Mouse (Mus musculus) stomach, embryonic 14.5 days (tissue): Measurements from ENCODE around the gene Stradb. TPM values are rescaled to one million over a fixed set of nuclear protein-coding genes. Genes with fewer than 3 reads are reported as not detected.
"Not testable (repeated sequence)": the region's sequence is repeated elsewhere in the genome, so short reads cannot be mapped to it uniquely, and the experiment has no call there.

Source experiments
- ATAC-seq: fragments of 200-750 bp; cut with Nextera tagmentation; 2 replicates; pipeline ENCODE4 v1.8.0; 2017; ENCODE audit warnings: low read depth, moderate TSS enrichment; ENCODE audit not compliant: insufficient number of reproducible peaks, insufficient read depth, low FRiP score
- H3K27ac ChIP-seq: fragments of 300-500 bp; sonication (generic); 2 replicates; pipeline ENCODE4 v1.5.1; 2014; ENCODE audit warnings: mild to moderate bottlenecking, low read length, moderate library complexity, mixed read lengths
- H3K27me3 ChIP-seq: fragments of 300-500 bp; sonication (generic); 2 replicates; pipeline ENCODE4 v1.6.1; 2014; ENCODE audit warnings: low read length, control low read depth, mixed read lengths; ENCODE audit not compliant: control insufficient read depth, insufficient read depth
- H3K36me3 ChIP-seq: fragments of 300-500 bp; sonication (generic); 2 replicates; pipeline ENCODE4 v1.6.1; 2014; ENCODE audit warnings: mild to moderate bottlenecking, control low read depth, low read length, moderate library complexity, mixed read lengths; ENCODE audit not compliant: control insufficient read depth, insufficient read depth
- H3K4me1 ChIP-seq: fragments of 300-500 bp; sonication (generic); 2 replicates; pipeline ENCODE4 v1.6.1; 2014; ENCODE audit warnings: low read length, control low read depth, mixed read lengths; ENCODE audit not compliant: control insufficient read depth, insufficient read depth
- H3K4me2 ChIP-seq: fragments of 300-500 bp; sonication (generic); replicated peaks from 2 replicates; pipeline ENCODE4 v1.6.1; 2014; ENCODE audit warnings: low read depth, low read length, control low read depth
- H3K4me3 ChIP-seq: fragments of 300-500 bp; sonication (generic); 2 replicates; pipeline ENCODE4 v1.5.1; 2014; ENCODE audit warnings: low read depth, low read length, control low read depth
- H3K9ac ChIP-seq: fragments of 300-500 bp; sonication (generic); replicated peaks from 2 replicates; pipeline ENCODE4 v1.6.1; 2014; ENCODE audit warnings: low read depth, mild to moderate bottlenecking, control low read depth, low read length, moderate library complexity, mixed read lengths
- H3K9me3 ChIP-seq: fragments of 300-500 bp; sonication (generic); 2 replicates; pipeline ENCODE4 v1.6.1; 2016; ENCODE audit warnings: low read depth, low read length, control low read depth; ENCODE audit not compliant: control insufficient read depth
- WGBS: fragments of 180-500 bp; shearing (Covaris S2); extraction: QIAGEN DNeasy Blood & Tissue Kit; methylation state at CpG from one replicate; pipeline ENCODE4 v1.1.7; 2014; 5-methylcytosine and 5-hydroxymethylcytosine counted together
- polyA plus RNA-seq: library from polyadenylated mRNA; unstranded; fragments of >200 nt; fragmentation: Nextera tagmentation; extraction: Ambion mirVana; gene quantifications from 2 replicates; pipeline ENCODE4 v1.2.1, GENCODE M21; 2014

Stradb gene
- polyA plus RNA-seq, 1 experiment from 2014 or later, result 30.0 TPM

DNA sequence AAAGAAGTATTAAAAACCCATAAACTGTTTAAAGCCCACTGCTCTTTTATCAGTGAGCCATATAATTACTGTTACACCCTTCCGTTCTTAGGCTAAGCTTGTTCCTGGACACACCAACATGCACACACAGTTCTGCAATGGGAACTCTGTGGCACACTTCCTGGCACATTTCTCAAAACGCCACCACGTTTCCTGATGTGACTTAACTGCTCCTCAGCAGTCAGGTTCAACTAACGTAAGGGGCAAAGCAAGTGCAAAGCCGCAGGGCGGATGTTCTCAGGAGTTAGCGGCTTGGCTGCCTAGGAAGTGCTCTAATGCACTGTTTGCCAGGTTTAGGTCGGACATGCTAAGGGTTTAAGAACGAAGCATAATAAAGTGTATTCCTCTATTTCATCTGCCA lies 17.1 kb upstream of the Stradb start:
- Histone ChIP-seq H3K4me3 (no peak overlapping the region), H3K4me1 (peaks cover 1% of the 10 kb centered on the region; the same call in 1 of the 2 replicates), H3K9me3 (no peaks in the 10 kb centered on the region), H3K27me3 (no peaks in the 10 kb centered on the region), H3K9ac (no peak overlapping the region), H3K36me3 (no peaks in the 10 kb centered on the region), H3K27ac (no peak overlapping the region), H3K4me2 (no peak overlapping the region)
- 74% methylated on average over 9 of the region's 9 CpGs for WGBS
- ATAC-seq, result no peak

DNA sequence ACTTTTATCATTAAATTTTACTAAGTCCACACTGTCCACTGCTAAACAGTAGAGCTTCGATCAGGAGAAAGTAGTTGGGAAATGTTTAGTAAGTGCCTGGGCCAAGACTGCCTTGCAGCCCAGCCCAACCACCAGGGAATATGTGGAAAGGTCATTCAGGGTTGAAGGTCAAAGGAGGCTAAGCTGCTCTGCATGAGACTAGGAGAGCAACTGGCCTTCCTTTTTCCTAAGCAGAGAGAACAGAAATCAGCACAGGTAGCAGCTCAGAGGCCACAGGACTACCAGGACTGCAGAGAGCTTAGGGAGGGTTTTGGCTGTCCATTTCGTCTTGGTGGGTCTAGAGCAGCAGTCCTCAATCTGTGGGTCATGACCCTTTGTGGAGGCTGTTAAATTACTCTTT lies 15.4 kb upstream of the Stradb start:
- H3K9ac ChIP-seq, result no peak overlapping the region
- ATAC-seq, result no peak

DNA sequence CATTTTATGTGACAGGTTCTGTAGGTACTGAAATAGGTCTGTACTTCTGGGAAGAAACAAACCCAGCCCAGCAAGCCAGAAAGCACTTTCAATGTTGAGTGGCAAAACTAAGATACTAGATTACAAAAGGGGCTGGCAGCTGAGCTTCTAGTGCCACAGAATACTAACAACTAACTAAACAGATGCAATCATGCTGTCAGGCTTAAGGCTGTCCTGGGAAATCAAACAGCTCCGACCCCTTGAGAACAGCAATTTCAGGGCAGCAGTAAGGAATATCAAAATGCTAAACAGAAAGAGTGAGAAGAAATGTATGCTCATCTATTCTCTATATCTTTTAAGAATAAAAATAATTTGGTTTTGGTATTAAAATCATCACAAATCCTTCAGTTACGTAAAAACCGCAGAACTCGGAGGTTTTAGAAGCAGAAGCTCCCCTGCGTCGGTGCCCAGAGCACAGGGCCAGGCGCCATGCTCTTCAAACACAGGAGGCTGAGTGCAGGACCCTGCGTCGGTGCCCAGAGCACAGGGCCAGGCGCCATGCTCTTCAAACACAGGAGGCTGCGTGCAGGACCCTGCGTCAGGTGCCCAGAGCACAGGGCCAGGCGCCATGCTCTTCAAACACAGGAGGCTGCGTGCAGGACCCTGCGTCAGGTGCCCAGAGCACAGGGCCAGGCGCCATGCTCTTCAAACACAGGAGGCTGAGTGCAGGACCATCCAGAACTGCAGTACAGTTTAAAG lies 14.4 kb upstream of the Stradb start:
- 81% methylated on average over 16 of the region's 16 CpGs for WGBS
- ATAC-seq, H3K4me3 ChIP-seq, H3K36me3 ChIP-seq, H3K27ac ChIP-seq, H3K4me1 ChIP-seq, H3K9me3 ChIP-seq, H3K9ac ChIP-seq, H3K27me3 ChIP-seq, H3K4me2 ChIP-seq: not testable (repeated sequence)

More for the DNA sequence above, 15.4 kb upstream of the Stradb start:
- no peaks in the 10 kb centered on the region for H3K27me3 ChIP-seq
- H3K9me3 ChIP-seq, result no peaks in the 10 kb centered on the region
- no peak overlapping the region for H3K27ac ChIP-seq
- H3K36me3 ChIP-seq, result no peaks in the 10 kb centered on the region
- no peak overlapping the region for H3K4me3 ChIP-seq
- WGBS, result 39% methylated on average over 2 of the region's 2 CpGs
- H3K4me2 ChIP-seq, result no peak overlapping the region
- no peaks in the 10 kb centered on the region for H3K4me1 ChIP-seq

DNA sequence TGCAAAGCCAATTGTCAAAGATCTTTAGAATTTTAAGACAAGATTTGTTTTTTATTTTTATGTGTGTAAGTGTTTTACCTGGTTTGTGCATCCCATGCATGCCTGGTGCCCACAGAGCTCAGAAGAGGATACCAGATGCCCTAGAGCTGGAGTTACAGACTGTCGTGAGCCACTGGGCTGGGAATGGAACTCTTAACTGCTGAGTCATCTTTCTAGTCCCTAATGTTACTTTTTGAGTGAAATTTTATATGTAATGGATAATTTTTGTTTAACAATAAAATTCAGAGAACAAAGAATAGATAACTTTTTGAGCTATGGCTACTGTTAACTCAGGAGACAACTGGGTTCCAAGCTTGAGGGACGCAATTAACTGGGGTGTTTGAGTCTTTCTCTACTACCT lies 13.6 kb upstream of the Stradb start:
- Histone ChIP-seq H3K9ac (no peak overlapping the region), H3K4me1 (no peaks in the 10 kb centered on the region), H3K9me3 (no peaks in the 10 kb centered on the region), H3K4me3 (no peak overlapping the region), H3K27ac (no peak overlapping the region), H3K36me3 (no peaks in the 10 kb centered on the region), H3K4me2 (no peak overlapping the region), H3K27me3 (no peaks in the 10 kb centered on the region)
- WGBS, result 79% methylated on average over 2 of the region's 2 CpGs
- no peak for ATAC-seq

DNA sequence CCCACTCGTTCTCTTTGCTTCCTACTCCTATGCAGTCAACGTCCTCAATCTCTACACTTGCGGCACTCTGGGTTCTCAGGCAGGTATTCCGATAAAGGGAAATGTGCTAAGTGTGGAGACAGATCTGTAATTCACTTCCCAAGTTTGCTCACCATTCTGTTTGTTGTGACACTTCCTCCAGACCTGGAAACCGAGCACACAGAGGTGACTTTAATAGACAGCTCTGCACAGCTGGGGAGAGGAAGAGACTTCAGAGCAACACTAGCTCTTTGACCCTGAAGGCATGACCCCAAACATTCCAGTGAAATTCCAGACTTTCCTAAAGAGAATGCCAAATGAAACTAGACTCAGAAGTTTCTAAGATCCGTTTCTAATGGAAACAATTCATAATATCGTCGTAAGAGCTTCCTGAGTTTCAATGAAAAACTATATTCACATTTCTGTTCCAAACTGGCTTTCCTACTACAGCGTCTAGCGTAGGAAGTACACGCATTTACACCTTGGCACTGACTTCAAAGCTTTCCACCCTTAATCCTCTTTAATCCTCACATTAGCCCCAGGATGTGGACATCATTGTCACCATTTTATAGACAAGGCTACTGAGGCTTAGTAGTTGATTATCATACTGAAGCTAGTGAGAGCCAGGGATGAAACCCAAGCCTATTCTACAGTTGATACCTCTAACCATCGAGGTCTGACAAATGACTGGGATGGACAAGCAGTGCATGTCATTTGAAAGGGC lies 12.0 kb upstream of the Stradb start:
- H3K4me1 ChIP-seq, result no peaks in the 10 kb centered on the region
- 44% methylated on average over 12 of the region's 12 CpGs for WGBS
- no peak for ATAC-seq
- H3K4me3 ChIP-seq, result no peak overlapping the region
- H3K4me2 ChIP-seq, result no peak overlapping the region
- H3K27me3 ChIP-seq, result no peaks in the 10 kb centered on the region
- no peak overlapping the region for H3K27ac ChIP-seq
- H3K9me3 ChIP-seq, result no peaks in the 10 kb centered on the region
- no peaks in the 10 kb centered on the region for H3K36me3 ChIP-seq
- H3K9ac ChIP-seq, result no peak overlapping the region

DNA sequence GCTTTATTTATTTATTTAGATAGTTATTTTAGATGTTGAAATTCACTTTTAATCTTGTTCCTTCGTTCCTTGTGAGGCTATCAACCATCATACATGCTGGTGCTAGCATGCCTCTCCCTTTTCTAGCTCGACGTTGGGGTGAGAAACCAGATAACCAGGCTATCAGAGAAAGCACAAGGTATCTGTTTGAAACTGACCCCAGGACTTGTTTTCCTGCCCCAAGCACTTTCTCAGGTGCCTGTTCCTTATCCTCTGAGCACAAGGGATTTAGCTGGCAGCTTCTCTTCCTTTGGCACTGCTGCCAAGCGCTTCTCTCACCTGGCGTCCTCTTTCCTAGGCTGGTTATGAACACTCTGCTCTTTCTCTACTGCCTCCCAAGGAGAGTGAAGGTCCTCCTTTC lies 10.9 kb upstream of the Stradb start:
- ATAC-seq, result no peak
- no peaks in the 10 kb centered on the region for H3K4me1 ChIP-seq

DNA sequence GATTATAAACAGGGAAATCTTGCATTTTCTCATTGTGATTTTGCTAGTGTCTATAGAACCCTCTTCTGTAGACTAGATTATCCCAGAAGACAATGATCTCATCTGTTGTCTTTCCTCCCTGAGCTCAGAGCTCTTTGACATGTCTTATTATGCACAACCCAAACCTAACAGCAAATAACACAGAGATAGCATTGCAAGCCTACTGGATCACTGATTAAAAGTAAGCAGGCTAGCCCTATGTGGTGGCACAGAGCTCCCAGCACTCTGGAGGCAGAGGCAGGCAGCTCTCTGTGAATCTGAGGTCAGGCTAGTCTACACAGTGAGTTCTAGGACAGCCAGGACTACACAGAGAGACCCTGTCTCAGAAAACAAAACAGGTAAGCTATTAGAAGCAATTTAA lies 10.5 kb upstream of the Stradb start:
- Histone ChIP-seq H3K4me2 (no peak overlapping the region), H3K9me3 (no peaks in the 10 kb centered on the region), H3K27me3 (no peaks in the 10 kb centered on the region), H3K4me3 (no peak overlapping the region), H3K27ac (no peak overlapping the region), H3K4me1 (no peaks in the 10 kb centered on the region), H3K9ac (no peak overlapping the region), H3K36me3 (no peaks in the 10 kb centered on the region)
- ATAC-seq, result no peak

More for the DNA sequence above, 10.9 kb upstream of the Stradb start:
- H3K27me3 ChIP-seq, result no peaks in the 10 kb centered on the region
- H3K4me2 ChIP-seq, result no peak overlapping the region
- whole genome bisulfite sequencing, result 77% methylated on average over 5 of the region's 5 CpGs
- H3K4me3 ChIP-seq, result no peak overlapping the region
- H3K9ac ChIP-seq, result no peak overlapping the region
- H3K27ac ChIP-seq, result no peak overlapping the region
- no peaks in the 10 kb centered on the region for H3K36me3 ChIP-seq
- H3K9me3 ChIP-seq, result no peaks in the 10 kb centered on the region

DNA sequence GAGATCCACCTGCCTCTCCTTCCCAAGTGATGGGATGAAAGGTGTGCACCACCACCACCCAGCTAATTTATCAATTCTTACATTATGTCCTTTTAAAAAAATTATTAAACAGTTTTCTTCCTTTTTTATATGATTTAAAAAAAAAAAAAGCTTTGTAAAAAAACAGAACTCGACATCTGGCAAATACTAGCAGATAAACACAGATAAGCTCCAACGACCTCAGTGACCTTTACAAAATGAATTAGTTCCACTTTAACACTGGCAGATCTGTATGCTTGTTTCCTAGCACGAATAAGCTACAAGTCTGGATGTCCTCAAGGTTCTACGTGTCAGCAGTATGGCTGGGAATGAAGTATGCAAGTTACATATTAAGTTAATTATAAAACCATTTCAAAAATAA lies 5.8 kb upstream of the Stradb start:
- no peak for ATAC-seq
- no peak overlapping the region for H3K9ac ChIP-seq
- WGBS, result 28% methylated on average over 4 of the region's 4 CpGs

More for the DNA sequence above, 5.8 kb upstream of the Stradb start:
- Histone ChIP-seq H3K27me3 (no peaks in the 10 kb centered on the region), H3K9me3 (no peaks in the 10 kb centered on the region), H3K36me3 (no peaks in the 10 kb centered on the region), H3K4me2 (no peak overlapping the region), H3K4me1 (peaks cover 11% of the 10 kb centered on the region; the same call in 1 of the 2 replicates), H3K27ac (no peak overlapping the region), H3K4me3 (no peak overlapping the region)
